Mouse (Mus musculus) embryonic facial prominence, embryonic 15.5 days (tissue): Measurements from ENCODE around the gene Heg1. TPM values are rescaled to one million over a fixed set of nuclear protein-coding genes. Genes with fewer than 3 reads are reported as not detected.
A peak's percentile ranks its signal among the peaks of the same experiment; 100 is the strongest.

Source experiments
- ATAC-seq: fragments of 200-750 bp; cut with Nextera tagmentation; 2 replicates; pipeline ENCODE4 v1.8.0; 2017; ENCODE audit warnings: low read depth, moderate TSS enrichment; ENCODE audit not compliant: insufficient number of reproducible peaks, low FRiP score, low TSS enrichment
- H3K27ac ChIP-seq: fragments of 300-500 bp; sonication (generic); replicated peaks from 2 replicates; pipeline ENCODE4 v1.5.1; 2015; ENCODE audit warnings: mild to moderate bottlenecking, inconsistent platforms
- H3K27me3 ChIP-seq: fragments of 300-500 bp; sonication (generic); 2 replicates; pipeline ENCODE4 v1.6.1; 2015; ENCODE audit warnings: inconsistent platforms
- H3K36me3 ChIP-seq: fragments of 300-500 bp; sonication (generic); 2 replicates; pipeline ENCODE4 v1.6.1; 2015; ENCODE audit warnings: mild to moderate bottlenecking, inconsistent platforms
- H3K4me1 ChIP-seq: fragments of 300-500 bp; sonication (generic); 2 replicates; pipeline ENCODE4 v1.6.1; 2015; ENCODE audit warnings: inconsistent platforms
- H3K4me2 ChIP-seq: fragments of 300-500 bp; sonication (generic); replicated peaks from 2 replicates; pipeline ENCODE4 v1.6.1; 2015; ENCODE audit warnings: mild to moderate bottlenecking, inconsistent platforms
- H3K4me3 ChIP-seq: fragments of 300-500 bp; sonication (generic); replicated peaks from 2 replicates; pipeline ENCODE4 v1.5.1; 2015; ENCODE audit warnings: mild to moderate bottlenecking, inconsistent platforms
- H3K9ac ChIP-seq: fragments of 300-500 bp; sonication (generic); 2 replicates; pipeline ENCODE4 v1.6.1; 2015; ENCODE audit warnings: inconsistent platforms
- H3K9me3 ChIP-seq: fragments of 300-500 bp; sonication (generic); replicated peaks from 2 replicates; pipeline ENCODE4 v1.6.1; 2016; ENCODE audit warnings: inconsistent platforms
- WGBS: fragments of 180-500 bp; shearing (Covaris S2); methylation state at CpG from one replicate; pipeline ENCODE4 v1.1.7; 2015; 5-methylcytosine and 5-hydroxymethylcytosine counted together
- polyA plus RNA-seq: library from polyadenylated mRNA; unstranded; fragments of >200 nt; fragmentation: Nextera tagmentation; extraction: Ambion mirVana; gene quantifications from 2 replicates; pipeline ENCODE4 v1.2.1, GENCODE M21; 2015

Heg1 gene
- polyA plus RNA-seq, 1 experiment from 2014 or later = 19.5 TPM

GRCm38 (mm10) chr16:33677313-33677690, 6.9 kb upstream of the Heg1 start:
- Histone ChIP-seq H3K4me3 (no peak overlapping the region), H3K4me2 (no peak overlapping the region), H3K27me3 (no peaks in the 10 kb centered on the region), H3K4me1 (peaks cover 11% of the 10 kb centered on the region; the same call in 1 of the 2 replicates), H3K27ac (no peak overlapping the region), H3K36me3 (no peaks in the 10 kb centered on the region), H3K9ac (no peak overlapping the region), H3K9me3 (no peaks in the 10 kb centered on the region)
- ATAC-seq = no peak
- WGBS = 87% methylated on average over 7 of the region's 7 CpGs

- Histone ChIP-seq H3K4me2 (no peak overlapping the region), H3K9me3 (no peaks in the 10 kb centered on the region), H3K36me3 (no peaks in the 10 kb centered on the region), H3K27me3 (no peaks in the 10 kb centered on the region), H3K4me1 (peaks cover 15% of the 10 kb centered on the region; the same call in 1 of the 2 replicates), H3K9ac (no peak overlapping the region), H3K27ac (no peak overlapping the region), H3K4me3 (no peak overlapping the region)
- ATAC-seq = no peak
- WGBS = 87% methylated on average over 5 of the region's 5 CpGs
Observed at GRCm38 (mm10) chr16:33677901-33678300, 6.3 kb upstream of the Heg1 start.

GRCm38 (mm10) chr16:33680271-33680670, 3.9 kb upstream of the Heg1 start:
- H3K36me3 ChIP-seq = no peaks in the 10 kb centered on the region
- H3K9me3 ChIP-seq = no peaks in the 10 kb centered on the region
- peaks cover 28% of the 10 kb centered on the region for H3K4me1 ChIP-seq
- no peak for ATAC-seq
- WGBS = 79% methylated on average over 7 of the region's 7 CpGs
- H3K9ac ChIP-seq = no peak overlapping the region
- no peak overlapping the region for H3K4me2 ChIP-seq
- no peak overlapping the region for H3K27ac ChIP-seq
- no peaks in the 10 kb centered on the region for H3K27me3 ChIP-seq
- no peak overlapping the region for H3K4me3 ChIP-seq

- Histone ChIP-seq H3K36me3 (no peaks in the 10 kb centered on the region), H3K4me3 (no peak overlapping the region), H3K9ac (no peak overlapping the region), H3K4me2 (no peak overlapping the region), H3K27ac (no peak overlapping the region), H3K9me3 (no peaks in the 10 kb centered on the region), H3K4me1 (peaks cover 33% of the 10 kb centered on the region), H3K27me3 (no peaks in the 10 kb centered on the region)
- WGBS = 41% methylated on average over 10 of the region's 10 CpGs
- ATAC-seq = no peak
Observed at GRCm38 (mm10) chr16:33680816-33681215, 3.4 kb upstream of the Heg1 start.

- Histone ChIP-seq H3K27ac (no peak overlapping the region), H3K27me3 (no peaks in the 10 kb centered on the region), H3K9me3 (no peaks in the 10 kb centered on the region), H3K4me3 (no peak overlapping the region), H3K36me3 (no peaks in the 10 kb centered on the region), H3K9ac (no peak overlapping the region), H3K4me2 (no peak overlapping the region), H3K4me1 (peaks cover 33% of the 10 kb centered on the region)
- no peak for ATAC-seq
Observed at GRCm38 (mm10) chr16:33681661-33682060, 2.5 kb upstream of the Heg1 start.

- Histone ChIP-seq H3K27ac (no peak overlapping the region), H3K4me2 (no peak overlapping the region), H3K9ac (no peak overlapping the region), H3K4me1 (peaks cover 38% of the 10 kb centered on the region), H3K36me3 (no peaks in the 10 kb centered on the region), H3K9me3 (no peaks in the 10 kb centered on the region), H3K27me3 (no peaks in the 10 kb centered on the region), H3K4me3 (no peak overlapping the region)
- WGBS = 62% methylated on average over 3 of the region's 3 CpGs
- no peak for ATAC-seq
Observed at GRCm38 (mm10) chr16:33682651-33683050, 1.5 kb upstream of the Heg1 start.

- H3K4me3 ChIP-seq = peak overlapping the region; percentile 81
- H3K9me3 ChIP-seq = no peaks in the 10 kb centered on the region
- peak overlapping the region; percentile 87 for H3K27ac ChIP-seq
- no peaks in the 10 kb centered on the region for H3K36me3 ChIP-seq
- peaks cover 44% of the 10 kb centered on the region for H3K4me1 ChIP-seq
- ATAC-seq = no peak
- peak overlapping the region; percentile 90 for H3K4me2 ChIP-seq
- peak overlapping the region; percentile 87; the same call in 1 of the 2 replicates for H3K9ac ChIP-seq
- 62% methylated on average over 13 of the region's 13 CpGs for WGBS
- H3K27me3 ChIP-seq = no peaks in the 10 kb centered on the region
Observed at GRCm38 (mm10) chr16:33683206-33684161, 686 bp upstream of the Heg1 start.

- peaks cover 44% of the 10 kb centered on the region for H3K4me1 ChIP-seq
- peak overlapping the region; percentile 87 for H3K27ac ChIP-seq
- H3K9me3 ChIP-seq = no peaks in the 10 kb centered on the region
- peak overlapping the region; percentile 87 for H3K9ac ChIP-seq
- H3K27me3 ChIP-seq = no peaks in the 10 kb centered on the region
- H3K4me3 ChIP-seq = peak overlapping the region; percentile 81
- no peak for ATAC-seq
- WGBS = 1% methylated on average over 45 of the region's 46 CpGs
- peak overlapping the region; percentile 90 for H3K4me2 ChIP-seq
- H3K36me3 ChIP-seq = no peaks in the 10 kb centered on the region
Observed at GRCm38 (mm10) chr16:33684703-33685701, 832 bp downstream of the Heg1 start.

- no peaks in the 10 kb centered on the region for H3K9me3 ChIP-seq
- peak overlapping the region; percentile 90 for H3K4me2 ChIP-seq
- no peaks in the 10 kb centered on the region for H3K27me3 ChIP-seq
- 96% methylated on average over 1 of the region's 1 CpGs for WGBS
- H3K9ac ChIP-seq = no peak overlapping the region
- ATAC-seq = no peak
- H3K27ac ChIP-seq = no peak overlapping the region
- H3K4me1 ChIP-seq = peaks cover 42% of the 10 kb centered on the region
- H3K4me3 ChIP-seq = peak overlapping the region; percentile 81; the same call in 1 of the 2 replicates
- no peaks in the 10 kb centered on the region for H3K36me3 ChIP-seq
Observed at GRCm38 (mm10) chr16:33686056-33686455, 1.9 kb downstream of the Heg1 start.

GRCm38 (mm10) chr16:33687724-33688123, 3.6 kb downstream of the Heg1 start:
- peaks cover 41% of the 10 kb centered on the region for H3K4me1 ChIP-seq
- WGBS = 78% methylated on average over 3 of the region's 3 CpGs
- ATAC-seq = no peak

More at GRCm38 (mm10) chr16:33687724-33688123, 3.6 kb downstream of the Heg1 start:
- Histone ChIP-seq H3K27ac (0 out of 2 replicates have a peak overlapping the region, but pooled peaks have one; percentile 11), H3K4me3 (no peak overlapping the region), H3K27me3 (no peaks in the 10 kb centered on the region), H3K36me3 (no peaks in the 10 kb centered on the region), H3K9ac (no peak overlapping the region), H3K9me3 (no peaks in the 10 kb centered on the region), H3K4me2 (no peak overlapping the region)
